Mouse (Mus musculus) midbrain, embryonic 14.5 days (tissue): ENCODE measurements at regions not wholly inside any gene's neighbourhood (a gene's known extent, or its start where the extent isn't known, plus 50 kb on each side); places are given as distances from the start of the nearest gene placed in this dataset.

Experiments
- ATAC-seq: fragments of 200-750 bp; cut with Nextera tagmentation; 2 replicates; pipeline ENCODE4 v1.8.0; 2017; ENCODE audit warnings: moderate number of reproducible peaks, moderate library complexity; ENCODE audit not compliant: low FRiP score, low TSS enrichment
- DNase-seq: peaks from one replicate; pipeline ENCODE4 v3.0.0-alpha.2; 2015
- H3K27ac ChIP-seq: fragments of 300-500 bp; sonication (generic); replicated peaks from 2 replicates; pipeline ENCODE4 v1.5.1; 2014; ENCODE audit warnings: mild to moderate bottlenecking, low read depth, low read length, moderate library complexity
- H3K27me3 ChIP-seq: fragments of 300-500 bp; sonication (generic); 2 replicates; pipeline ENCODE4 v1.6.1; 2014; ENCODE audit warnings: low read length, control low read depth, mixed read lengths; ENCODE audit not compliant: control insufficient read depth, insufficient read depth
- H3K36me3 ChIP-seq: fragments of 300-500 bp; sonication (generic); 2 replicates; pipeline ENCODE4 v1.6.1; 2014; ENCODE audit warnings: low read length, control low read depth; ENCODE audit not compliant: control insufficient read depth, insufficient read depth
- H3K4me1 ChIP-seq: fragments of 300-500 bp; sonication (generic); 2 replicates; pipeline ENCODE4 v1.6.1; 2014; ENCODE audit warnings: mild to moderate bottlenecking, antibody characterized with exemption, low read length, control low read depth; ENCODE audit not compliant: control insufficient read depth, insufficient read depth
- H3K4me2 ChIP-seq: fragments of 300-500 bp; sonication (generic); 2 replicates; pipeline ENCODE4 v1.6.1; 2014; ENCODE audit warnings: mild to moderate bottlenecking, low read length, moderate library complexity
- H3K4me3 ChIP-seq: fragments of 300-500 bp; sonication (generic); replicated peaks from 2 replicates; pipeline ENCODE4 v1.5.1; 2014; ENCODE audit warnings: low read depth, low read length
- H3K9ac ChIP-seq: fragments of 300-500 bp; sonication (generic); replicated peaks from 2 replicates; pipeline ENCODE4 v1.6.1; 2014; ENCODE audit warnings: mild to moderate bottlenecking, low read length, moderate library complexity
- H3K9me3 ChIP-seq: fragments of 300-500 bp; sonication (generic); 2 replicates; pipeline ENCODE4 v1.6.1; 2016; ENCODE audit warnings: low read length, control low read depth, mixed read lengths; ENCODE audit not compliant: control insufficient read depth
- WGBS: fragments of 180-500 bp; shearing (Covaris S2); extraction: QIAGEN DNeasy Blood & Tissue Kit; methylation state at CpG from one replicate; pipeline ENCODE4 v1.1.7; 2014; 5-methylcytosine and 5-hydroxymethylcytosine counted together

DNA sequence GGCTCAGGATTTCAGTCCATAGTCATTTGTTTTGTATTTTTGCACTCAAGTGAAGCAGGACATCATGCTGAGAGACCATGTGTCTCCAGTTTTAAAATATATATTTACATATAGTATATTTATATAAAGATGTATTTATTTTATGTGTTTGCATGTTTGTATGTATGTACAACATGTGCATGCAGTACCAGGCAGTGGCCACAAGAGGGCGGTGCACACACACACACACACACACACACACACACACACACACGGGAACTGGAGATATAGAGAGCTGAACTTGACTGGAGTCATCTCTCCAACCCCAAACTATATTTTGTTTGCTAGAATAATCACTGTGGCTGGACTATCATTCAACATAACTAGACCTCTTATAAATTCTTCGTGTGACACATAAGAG is 66.1 kb upstream of the Sec14l1 start:
- Histone ChIP-seq H3K9ac (no peak overlapping the region), H3K9me3 (no peaks in the 10 kb centered on the region), H3K4me3 (no peak overlapping the region), H3K27me3 (no peaks in the 10 kb centered on the region), H3K36me3 (no peaks in the 10 kb centered on the region), H3K4me1 (peaks cover 12% of the 10 kb centered on the region), H3K27ac (no peak overlapping the region), H3K4me2 (no peak overlapping the region)
- DNase-seq = no peak
- WGBS = 84% methylated on average over 3 of the region's 3 CpGs
- ATAC-seq = no peak

DNA sequence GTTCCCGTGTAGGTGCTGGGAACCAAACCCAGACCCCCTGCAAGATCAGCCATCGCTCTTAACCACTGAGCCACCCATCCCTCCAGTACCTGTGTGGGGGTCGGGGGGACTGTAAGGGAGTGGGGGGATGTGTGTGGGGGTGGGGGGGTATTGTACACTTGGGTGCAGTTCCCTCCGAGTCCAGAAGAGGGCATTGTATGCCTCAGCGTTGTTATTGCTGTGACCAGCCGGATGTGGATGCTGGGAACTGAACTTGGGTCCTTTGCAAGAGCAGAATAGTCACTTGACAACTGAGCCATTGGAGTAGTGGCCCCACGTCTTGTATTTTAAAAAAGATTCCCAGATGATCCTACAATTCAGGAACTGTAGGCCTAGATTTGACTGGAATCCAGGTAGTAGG is 64.2 kb upstream of the Sec14l1 start:
- DNase-seq (no peak), ATAC-seq (no peak)
- Histone ChIP-seq H3K9me3 (no peaks in the 10 kb centered on the region), H3K27ac (no peak overlapping the region), H3K36me3 (no peaks in the 10 kb centered on the region), H3K4me3 (no peak overlapping the region), H3K27me3 (no peaks in the 10 kb centered on the region), H3K4me1 (peaks cover 12% of the 10 kb centered on the region), H3K4me2 (no peak overlapping the region), H3K9ac (no peak overlapping the region)
- 91% methylated on average over 7 of the region's 7 CpGs for WGBS

DNA sequence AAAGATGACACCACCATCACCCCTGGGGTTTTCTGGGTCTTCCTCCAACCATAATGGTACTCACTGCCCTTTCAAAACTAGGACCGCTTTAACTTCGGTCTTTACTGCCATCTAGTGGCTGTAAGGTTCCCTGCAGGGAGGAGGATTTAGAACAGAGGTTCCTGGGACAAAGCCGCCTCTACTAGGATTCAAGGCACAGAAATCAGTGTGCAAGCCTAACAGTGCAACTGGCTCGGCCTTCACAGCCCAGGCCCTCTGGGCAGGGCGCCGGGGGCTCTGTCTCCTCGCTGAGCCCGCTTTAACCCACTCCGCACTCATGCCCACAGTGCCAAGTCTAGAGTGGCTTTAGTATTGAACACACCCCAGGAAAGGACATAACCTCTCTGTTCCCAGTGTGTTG is 58.0 kb upstream of the Sec14l1 start:
- WGBS = 9% methylated on average over 9 of the region's 9 CpGs
- H3K4me3 ChIP-seq = no peak overlapping the region
- peak; percentile 94 for DNase-seq

GRCm38 (mm10) chr11:117057451-117057850 is 57.5 kb upstream of the Sec14l1 start:
- Histone ChIP-seq H3K36me3 (no peaks in the 10 kb centered on the region), H3K4me3 (no peak overlapping the region), H3K9ac (no peak overlapping the region; the same call in 1 of the 2 replicates), H3K27me3 (no peaks in the 10 kb centered on the region), H3K4me1 (peaks cover 11% of the 10 kb centered on the region), H3K4me2 (no peak overlapping the region), H3K9me3 (no peaks in the 10 kb centered on the region), H3K27ac (peak overlapping the region; percentile 78)
- DNase-seq (peak; percentile 83), ATAC-seq (no peak)
- WGBS = 33% methylated on average over 7 of the region's 7 CpGs

More for the DNA sequence above, 58.0 kb upstream of the Sec14l1 start:
- no peaks in the 10 kb centered on the region for H3K36me3 ChIP-seq
- peaks cover 11% of the 10 kb centered on the region for H3K4me1 ChIP-seq
- H3K9me3 ChIP-seq = no peaks in the 10 kb centered on the region
- ATAC-seq = peak; percentile 57; the same call in 1 of the 2 replicates
- H3K27me3 ChIP-seq = no peaks in the 10 kb centered on the region
- no peak overlapping the region; the same call in 1 of the 2 replicates for H3K9ac ChIP-seq
- no peak overlapping the region for H3K4me2 ChIP-seq
- H3K27ac ChIP-seq = peak overlapping the region; percentile 78

DNA sequence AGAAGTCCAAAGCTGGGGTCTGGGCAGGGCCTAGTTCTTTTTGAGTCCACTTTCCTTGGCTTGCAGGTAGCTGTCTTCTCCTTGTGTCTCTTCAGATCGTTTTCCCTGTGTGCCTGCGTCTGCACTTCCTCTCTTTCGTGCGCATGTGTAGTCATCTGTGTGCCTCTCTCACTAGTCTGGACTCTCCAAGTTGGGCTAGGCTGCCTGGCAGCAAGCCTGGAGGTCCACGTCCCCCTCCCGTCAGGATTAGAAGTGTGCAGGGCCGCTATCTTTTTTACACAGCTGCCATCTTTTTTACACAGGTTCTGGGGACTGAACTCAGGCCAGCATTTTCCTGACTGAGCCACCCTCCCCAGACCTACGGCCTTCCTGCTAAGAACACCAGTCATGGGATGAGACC is 55.8 kb upstream of the Sec14l1 start:
- DNase-seq = peak; percentile 42
- Histone ChIP-seq H3K4me3 (no peak overlapping the region), H3K4me1 (peaks cover 21% of the 10 kb centered on the region), H3K9ac (no peak overlapping the region), H3K27me3 (no peaks in the 10 kb centered on the region), H3K36me3 (no peaks in the 10 kb centered on the region), H3K9me3 (no peaks in the 10 kb centered on the region), H3K27ac (peak overlapping the region; percentile 86), H3K4me2 (no peak overlapping the region)
- no peak for ATAC-seq
- 60% methylated on average over 8 of the region's 8 CpGs for WGBS

GRCm38 (mm10) chr11:117059981-117060705 is 54.8 kb upstream of the Sec14l1 start:
- Histone ChIP-seq H3K4me1 (peaks cover 21% of the 10 kb centered on the region), H3K9ac (peak overlapping the region; percentile 40; the same call in 1 of the 2 replicates), H3K36me3 (no peaks in the 10 kb centered on the region), H3K27me3 (no peaks in the 10 kb centered on the region), H3K4me2 (peak overlapping the region; percentile 39), H3K27ac (peak overlapping the region; percentile 86), H3K4me3 (no peak overlapping the region), H3K9me3 (no peaks in the 10 kb centered on the region)
- peak; percentile 80 for DNase-seq
- 1% methylated on average over 19 of the region's 19 CpGs for WGBS
- no peak for ATAC-seq

DNA sequence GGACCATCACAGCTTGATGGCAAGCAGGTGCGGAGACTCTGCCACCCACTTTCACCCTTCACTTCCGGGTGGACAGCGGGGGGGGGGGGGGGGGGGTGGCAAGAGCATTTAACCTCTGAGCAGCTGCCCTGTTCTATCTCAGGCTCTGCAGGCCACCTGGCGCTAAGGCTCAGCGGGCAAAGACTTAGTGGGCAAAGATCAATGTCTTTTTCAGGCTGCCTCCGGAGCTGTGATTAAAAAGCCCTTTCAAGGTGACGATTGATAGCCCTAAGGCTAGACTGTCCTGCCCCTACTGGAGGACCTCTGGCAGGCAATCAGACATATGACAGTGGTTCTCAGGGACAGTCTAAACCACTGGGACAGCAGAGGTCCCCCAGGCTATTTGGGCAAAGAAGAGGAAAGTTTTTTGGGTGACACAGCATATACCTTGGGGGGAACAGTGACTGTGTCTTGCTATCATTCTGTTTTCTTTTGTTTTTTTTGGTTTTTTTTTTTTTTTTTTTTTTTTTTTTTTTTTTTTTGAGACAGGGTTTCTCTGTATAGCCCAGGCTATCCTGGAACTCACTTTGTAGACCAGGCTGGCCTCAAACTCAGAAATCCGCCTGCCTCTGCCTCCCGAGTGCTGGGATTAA is 54.1 kb upstream of the Sec14l1 start:
- H3K27ac ChIP-seq = peak overlapping the region; percentile 86
- 23% methylated on average over 9 of the region's 9 CpGs for WGBS
- peak overlapping the region; percentile 39 for H3K4me2 ChIP-seq
- H3K27me3 ChIP-seq = no peaks in the 10 kb centered on the region
- H3K36me3 ChIP-seq = no peaks in the 10 kb centered on the region
- DNase-seq (peak; percentile 56), ATAC-seq (no peak)
- no peaks in the 10 kb centered on the region for H3K9me3 ChIP-seq
- peaks cover 21% of the 10 kb centered on the region for H3K4me1 ChIP-seq
- H3K4me3 ChIP-seq = no peak overlapping the region
- H3K9ac ChIP-seq = peak overlapping the region; percentile 12; the same call in 1 of the 2 replicates

DNA sequence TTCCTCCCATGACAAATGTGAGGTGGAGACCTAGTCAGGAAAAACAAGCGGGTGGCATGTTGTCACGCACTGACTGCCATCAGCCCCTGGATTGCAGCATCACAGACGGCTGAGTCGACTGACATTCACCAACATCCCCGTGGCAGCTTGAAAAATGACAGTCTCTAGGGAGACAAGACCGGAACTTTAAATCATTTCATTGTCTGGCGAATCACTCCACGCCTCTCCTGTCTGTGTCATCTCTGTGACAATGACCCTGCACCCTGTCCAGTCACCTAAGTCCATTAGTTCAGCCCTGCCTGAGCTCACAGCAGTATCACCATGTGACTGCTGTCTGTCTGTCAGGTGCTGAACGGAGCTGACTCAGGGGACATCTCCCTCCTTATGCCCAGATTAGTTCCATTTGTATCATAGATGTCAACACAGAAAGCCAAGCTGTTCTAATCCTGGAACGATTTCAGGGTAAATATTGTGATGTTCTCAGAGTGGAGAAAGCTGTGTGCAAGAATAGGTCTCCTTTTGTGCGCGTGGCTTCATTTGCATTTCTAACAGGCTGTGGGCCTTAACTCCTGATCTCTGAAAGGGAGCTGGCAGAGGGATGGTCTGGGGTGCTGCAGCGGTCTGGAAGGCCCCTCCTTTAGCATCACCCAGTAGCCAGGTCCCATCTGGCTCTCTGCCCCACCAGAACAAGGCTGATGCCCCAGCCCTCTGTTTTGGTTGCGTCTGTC is 52.0 kb upstream of the Sec14l1 start:
- H3K27ac ChIP-seq = peak overlapping the region; percentile 77
- H3K36me3 ChIP-seq = no peaks in the 10 kb centered on the region
- 8% methylated on average over 14 of the region's 14 CpGs for WGBS
- ATAC-seq (peak; percentile 68; the same call in 1 of the 2 replicates), DNase-seq (peak; percentile 65)
- H3K4me3 ChIP-seq = no peak overlapping the region
- H3K9me3 ChIP-seq = no peaks in the 10 kb centered on the region
- H3K9ac ChIP-seq = no peak overlapping the region
- peaks cover 21% of the 10 kb centered on the region for H3K4me1 ChIP-seq
- no peaks in the 10 kb centered on the region for H3K27me3 ChIP-seq
- H3K4me2 ChIP-seq = no peak overlapping the region
